Mouse (Mus musculus): ENCODE measurements around the gene Dpf3. TPM values are rescaled to one million over a fixed set of nuclear protein-coding genes. Genes with fewer than 3 reads are reported as not detected.

The Dpf3 gene
- polyA plus RNA-seq, 1 experiment from 2014 or later, result 5.9 TPM

GRCm38 (mm10) chr12:83510586-83510985 is 23.1 kb upstream of the Dpf3 start:
- no peak for TF ChIP-seq CTCF (IDR thresholded peaks at IDR 0.05; ENCODE audit: low read depth)
- ATAC-seq, result no peak
- Histone ChIP-seq H3K4me2 (replicated peaks; ENCODE audit: low read depth) (no peak overlapping the region), H3K4me1 (replicated peaks; ENCODE audit: control insufficient read depth, insufficient read depth, low read length) (no peaks in the 10 kb centered on the region), H3K27ac (ENCODE audit: low read depth, low read length) (no peak overlapping the region), H3K4me3 (ENCODE audit: low read depth, low read length) (no peak overlapping the region), H3K27me3 (replicated peaks; ENCODE audit: control insufficient read depth, insufficient read depth, low read length) (no peaks in the 10 kb centered on the region), H3K9ac (ENCODE audit: low read depth, low read length) (no peak overlapping the region), H3K36me3 (ENCODE audit: control insufficient read depth, insufficient read depth) (no peaks in the 10 kb centered on the region), H3K9me3 (ENCODE audit: control insufficient read depth) (no peaks in the 10 kb centered on the region)
- 74% methylated on average over 5 of the region's 5 CpGs for WGBS

GRCm38 (mm10) chr12:83506543-83506942 is 19.0 kb upstream of the Dpf3 start:
- ATAC-seq, result no peak
- Histone ChIP-seq H3K4me3 (ENCODE audit: low read depth, low read length) (no peak overlapping the region), H3K27ac (ENCODE audit: low read depth, low read length) (no peak overlapping the region), H3K4me1 (replicated peaks; ENCODE audit: control insufficient read depth, insufficient read depth, low read length) (no peaks in the 10 kb centered on the region), H3K27me3 (replicated peaks; ENCODE audit: control insufficient read depth, insufficient read depth, low read length) (no peaks in the 10 kb centered on the region), H3K36me3 (ENCODE audit: control insufficient read depth, insufficient read depth) (no peaks in the 10 kb centered on the region), H3K9me3 (ENCODE audit: control insufficient read depth) (no peaks in the 10 kb centered on the region), H3K9ac (ENCODE audit: low read depth, low read length) (no peak overlapping the region), H3K4me2 (replicated peaks; ENCODE audit: low read depth) (no peak overlapping the region)
- 71% methylated on average over 10 of the region's 10 CpGs for WGBS
- no peak for TF ChIP-seq CTCF (IDR thresholded peaks at IDR 0.05; ENCODE audit: low read depth)

GRCm38 (mm10) chr12:83502190-83502589 is 14.7 kb upstream of the Dpf3 start:
- no peaks in the 10 kb centered on the region for H3K4me1 ChIP-seq (replicated peaks; ENCODE audit: control insufficient read depth, insufficient read depth, low read length)
- 0 out of 2 replicates have a peak, but pooled peaks have one; percentile 45 for ATAC-seq
- H3K4me2 ChIP-seq (replicated peaks; ENCODE audit: low read depth), result no peak overlapping the region
- WGBS, result 8% methylated on average over 9 of the region's 9 CpGs
- no peak overlapping the region for H3K4me3 ChIP-seq (ENCODE audit: low read depth, low read length)
- no peaks in the 10 kb centered on the region for H3K27me3 ChIP-seq (replicated peaks; ENCODE audit: control insufficient read depth, insufficient read depth, low read length)
- peak; percentile 89 for TF ChIP-seq CTCF (IDR thresholded peaks at IDR 0.05; ENCODE audit: low read depth)
- H3K9me3 ChIP-seq (ENCODE audit: control insufficient read depth), result no peaks in the 10 kb centered on the region
- H3K36me3 ChIP-seq (ENCODE audit: control insufficient read depth, insufficient read depth), result no peaks in the 10 kb centered on the region
- no peak overlapping the region for H3K27ac ChIP-seq (ENCODE audit: low read depth, low read length)
- H3K9ac ChIP-seq (ENCODE audit: low read depth, low read length), result no peak overlapping the region

GRCm38 (mm10) chr12:83499256-83499655 is 11.7 kb upstream of the Dpf3 start:
- no peaks in the 10 kb centered on the region for H3K27me3 ChIP-seq (replicated peaks; ENCODE audit: control insufficient read depth, insufficient read depth, low read length)
- no peak overlapping the region for H3K9ac ChIP-seq (ENCODE audit: low read depth, low read length)
- no peak for ATAC-seq
- no peak overlapping the region for H3K4me3 ChIP-seq (ENCODE audit: low read depth, low read length)
- no peaks in the 10 kb centered on the region for H3K4me1 ChIP-seq (replicated peaks; ENCODE audit: control insufficient read depth, insufficient read depth, low read length)
- H3K4me2 ChIP-seq (replicated peaks; ENCODE audit: low read depth), result no peak overlapping the region
- TF ChIP-seq CTCF (IDR thresholded peaks at IDR 0.05; ENCODE audit: low read depth), result no peak
- no peak overlapping the region for H3K27ac ChIP-seq (ENCODE audit: low read depth, low read length)
- no peaks in the 10 kb centered on the region for H3K36me3 ChIP-seq (ENCODE audit: control insufficient read depth, insufficient read depth)
- 73% methylated on average over 5 of the region's 5 CpGs for WGBS
- H3K9me3 ChIP-seq (ENCODE audit: control insufficient read depth), result no peaks in the 10 kb centered on the region

GRCm38 (mm10) chr12:83497959-83498358 is 10.4 kb upstream of the Dpf3 start:
- Histone ChIP-seq H3K4me1 (replicated peaks; ENCODE audit: control insufficient read depth, insufficient read depth, low read length) (no peaks in the 10 kb centered on the region), H3K4me2 (replicated peaks; ENCODE audit: low read depth) (no peak overlapping the region), H3K27ac (ENCODE audit: low read depth, low read length) (no peak overlapping the region), H3K27me3 (replicated peaks; ENCODE audit: control insufficient read depth, insufficient read depth, low read length) (no peaks in the 10 kb centered on the region), H3K9me3 (ENCODE audit: control insufficient read depth) (no peaks in the 10 kb centered on the region), H3K36me3 (ENCODE audit: control insufficient read depth, insufficient read depth) (no peaks in the 10 kb centered on the region), H3K4me3 (ENCODE audit: low read depth, low read length) (no peak overlapping the region), H3K9ac (ENCODE audit: low read depth, low read length) (no peak overlapping the region)
- ATAC-seq, result no peak
- 83% methylated on average over 3 of the region's 3 CpGs for WGBS
- no peak for TF ChIP-seq CTCF (IDR thresholded peaks at IDR 0.05; ENCODE audit: low read depth)

GRCm38 (mm10) chr12:83496736-83497135 is 9.2 kb upstream of the Dpf3 start:
- no peak overlapping the region for H3K4me2 ChIP-seq (replicated peaks; ENCODE audit: low read depth)
- no peak for ATAC-seq
- no peaks in the 10 kb centered on the region for H3K36me3 ChIP-seq (ENCODE audit: control insufficient read depth, insufficient read depth)
- no peaks in the 10 kb centered on the region for H3K9me3 ChIP-seq (ENCODE audit: control insufficient read depth)
- H3K9ac ChIP-seq (ENCODE audit: low read depth, low read length), result no peak overlapping the region
- H3K4me3 ChIP-seq (ENCODE audit: low read depth, low read length), result no peak overlapping the region
- TF ChIP-seq CTCF (IDR thresholded peaks at IDR 0.05; ENCODE audit: low read depth), result no peak
- no peaks in the 10 kb centered on the region for H3K27me3 ChIP-seq (replicated peaks; ENCODE audit: control insufficient read depth, insufficient read depth, low read length)
- H3K27ac ChIP-seq (ENCODE audit: low read depth, low read length), result no peak overlapping the region
- 90% methylated on average over 6 of the region's 6 CpGs for WGBS
- H3K4me1 ChIP-seq (replicated peaks; ENCODE audit: control insufficient read depth, insufficient read depth, low read length), result no peaks in the 10 kb centered on the region

GRCm38 (mm10) chr12:83496336-83496735 is 8.8 kb upstream of the Dpf3 start:
- WGBS, result 61% methylated on average over 4 of the region's 4 CpGs
- H3K36me3 ChIP-seq (ENCODE audit: control insufficient read depth, insufficient read depth), result no peaks in the 10 kb centered on the region
- H3K27ac ChIP-seq (ENCODE audit: low read depth, low read length), result no peak overlapping the region
- ATAC-seq, result no peak
- no peaks in the 10 kb centered on the region for H3K9me3 ChIP-seq (ENCODE audit: control insufficient read depth)
- H3K27me3 ChIP-seq (replicated peaks; ENCODE audit: control insufficient read depth, insufficient read depth, low read length), result no peaks in the 10 kb centered on the region
- no peak for TF ChIP-seq CTCF (IDR thresholded peaks at IDR 0.05; ENCODE audit: low read depth)
- no peaks in the 10 kb centered on the region for H3K4me1 ChIP-seq (replicated peaks; ENCODE audit: control insufficient read depth, insufficient read depth, low read length)
- H3K9ac ChIP-seq (ENCODE audit: low read depth, low read length), result no peak overlapping the region
- no peak overlapping the region for H3K4me3 ChIP-seq (ENCODE audit: low read depth, low read length)
- no peak overlapping the region for H3K4me2 ChIP-seq (replicated peaks; ENCODE audit: low read depth)
